Mouse (Mus musculus) lung, postnatal 0 days (tissue): Measurements from ENCODE around the gene Dnaaf2.
A peak's percentile ranks its signal among the peaks of the same experiment; 100 is the strongest.

Experiments used
- CTCF ChIP-seq: IDR thresholded peaks from 2 replicates; pipeline ENCODE4 v1.5.1; 2016; ENCODE audit warnings: antibody characterized with exemption, mild to moderate bottlenecking
- EP300 ChIP-seq: IDR thresholded peaks from 2 replicates; pipeline ENCODE4 v1.6.1; 2016; ENCODE audit warnings: antibody characterized with exemption, mild to moderate bottlenecking, control low read depth

GRCm38 (mm10) chr12:69168461-69169106 lies 29.6 kb downstream of the Dnaaf2 start, which contains the start of gene Lrr1:
- no peak for TF ChIP-seq CTCF
- TF ChIP-seq EP300 = peak; percentile 94
